Mouse (Mus musculus) liver, adult 2 months (tissue): ENCODE results near the gene Zfp697. TPM values are rescaled to one million over a fixed set of nuclear protein-coding genes. Genes with fewer than 3 reads are reported as not detected.

ENCODE experiments used
- DNase-seq: peaks from one replicate; pipeline ENCODE4 v3.0.0-alpha.2; 2011; ENCODE audit warnings: low read depth, low spot score; ENCODE audit errors: extremely low read depth
- H3K27ac ChIP-seq: fragments of 200-500 bp; replicated peaks from 2 replicates; pipeline ENCODE4 v1.5.1; 2012; ENCODE audit warnings: low read depth, mild to moderate bottlenecking, control low read depth, inconsistent platforms, low read length; ENCODE audit not compliant: insufficient read depth
- H3K27me3 ChIP-seq: fragments of 200-500 bp; 2 replicates; pipeline ENCODE4 v1.6.1; 2012; ENCODE audit warnings: mild to moderate bottlenecking, moderate library complexity, low read length, inconsistent platforms; ENCODE audit not compliant: control insufficient read depth, insufficient read depth
- H3K36me3 ChIP-seq: fragments of 200-500 bp; 2 replicates; pipeline ENCODE4 v1.6.1; 2012; ENCODE audit warnings: low read length, inconsistent platforms; ENCODE audit not compliant: control insufficient read depth, insufficient read depth
- H3K4me1 ChIP-seq: fragments of 200-500 bp; 2 replicates; pipeline ENCODE4 v1.6.1; 2011; ENCODE audit warnings: low read length; ENCODE audit not compliant: control insufficient read depth, insufficient read depth
- H3K4me3 ChIP-seq: fragments of 200-500 bp; 2 replicates; pipeline ENCODE4 v1.5.1; 2011; ENCODE audit warnings: low read depth, mild to moderate bottlenecking, control low read depth, low read length, moderate library complexity; ENCODE audit not compliant: insufficient read depth
- H3K79me2 ChIP-seq: fragments of 200-500 bp; 2 replicates; pipeline ENCODE4 v1.6.1; 2012; ENCODE audit warnings: inconsistent platforms, mild to moderate bottlenecking, low read length, moderate library complexity; ENCODE audit not compliant: control insufficient read depth, insufficient read depth
- H3K9ac ChIP-seq: fragments of 200-500 bp; 2 replicates; pipeline ENCODE4 v1.6.1; 2012; ENCODE audit warnings: low read depth, mild to moderate bottlenecking, control low read depth, inconsistent platforms, low read length
- CTCF ChIP-seq: fragments of 200-500 bp; IDR thresholded peaks from 2 replicates; pipeline ENCODE4 v1.5.1; 2011; ENCODE audit warnings: low read depth, low read length, control low read depth
- POLR2A ChIP-seq: fragments of 200-500 bp; IDR thresholded peaks from 2 replicates; pipeline ENCODE4 v1.6.1; 2011; ENCODE audit warnings: low read length, control low read depth; ENCODE audit not compliant: insufficient read depth; ENCODE audit errors: extremely low read depth
- WGBS: fragments of 180-500 bp; shearing (Covaris S2); methylation state at CpG from one replicate; pipeline ENCODE4 v1.1.7; 2018; 5-methylcytosine and 5-hydroxymethylcytosine counted together
- polyA plus RNA-seq: library from polyadenylated mRNA; depleted of rRNA; stranded (reverse); fragments of >200 nt; gene quantifications from 2 replicates; pipeline ENCODE4 v1.2.3, GENCODE M21; 2012; rRNA removed
- total RNA-seq: library from RNA; depleted of rRNA; stranded (reverse); fragments of >200 nt; gene quantifications from 2 replicates; pipeline ENCODE4 v1.2.3, GENCODE M21; 2014; rRNA removed

Gene Zfp697
- total and polyA plus RNA-seq, 2 experiments: 1.2 to 1.3 TPM

DNA sequence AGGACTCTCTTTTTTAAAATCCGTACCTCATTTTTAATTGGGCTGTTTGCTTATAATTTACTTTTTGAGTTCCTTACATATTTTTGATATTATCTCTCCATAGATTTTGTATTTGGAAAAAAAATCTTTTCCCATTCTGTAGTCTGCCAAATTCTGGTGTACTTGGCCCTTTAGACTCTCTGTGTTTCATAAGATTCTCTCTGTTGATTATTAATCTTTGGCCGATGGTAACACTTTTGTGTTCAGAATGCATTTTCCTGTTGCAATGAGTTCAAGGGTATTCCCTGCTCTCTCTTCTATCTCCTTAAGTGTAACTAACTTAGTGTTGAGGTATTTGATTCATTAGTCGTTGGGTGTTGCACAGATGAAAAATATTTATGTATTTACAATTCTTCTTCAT, 374.6 kb downstream of the Zfp697 start:
- Histone ChIP-seq H3K27me3 (no peaks in the 10 kb centered on the region), H3K36me3 (peaks cover 35% of the 10 kb centered on the region), H3K4me3 (no peak overlapping the region), H3K79me2 (peaks cover 7% of the 10 kb centered on the region; the same call in 1 of the 2 replicates), H3K27ac (no peak overlapping the region), H3K9ac (no peak overlapping the region), H3K4me1 (peaks cover 31% of the 10 kb centered on the region; the same call in 1 of the 2 replicates)
- WGBS: 21% methylated on average over 3 of the region's 3 CpGs
- peak; percentile 95 for DNase-seq
- TF ChIP-seq CTCF: no peak
- TF ChIP-seq POLR2A: no peak

- peak overlapping the region; percentile 68 for H3K27ac ChIP-seq
- no peak overlapping the region; the same call in 1 of the 2 replicates for H3K9ac ChIP-seq
- DNase-seq: peak; percentile 99
- H3K79me2 ChIP-seq: peaks cover 2% of the 10 kb centered on the region; the same call in 1 of the 2 replicates
- peaks cover 8% of the 10 kb centered on the region for H3K36me3 ChIP-seq
- H3K4me1 ChIP-seq: peaks cover 10% of the 10 kb centered on the region
- H3K4me3 ChIP-seq: no peak overlapping the region
- TF ChIP-seq POLR2A (no peak), CTCF (peak; percentile 1; the same call in 1 of the 2 replicates)
- no peaks in the 10 kb centered on the region for H3K27me3 ChIP-seq
These were observed 381.9 kb downstream of the Zfp697 start for GRCm38 (mm10) chr3:98764155-98764554.

- DNase-seq: peak; percentile 95
- Histone ChIP-seq H3K27ac (no peak overlapping the region), H3K36me3 (no peaks in the 10 kb centered on the region), H3K4me3 (no peak overlapping the region), H3K79me2 (no peaks in the 10 kb centered on the region), H3K27me3 (no peaks in the 10 kb centered on the region), H3K4me1 (peaks cover 9% of the 10 kb centered on the region), H3K9ac (no peak overlapping the region)
- TF ChIP-seq POLR2A (no peak), CTCF (no peak)
These were observed 398.7 kb downstream of the Zfp697 start for GRCm38 (mm10) chr3:98780921-98781320.

GRCm38 (mm10) chr3:98782181-98782868, 400.1 kb downstream of the Zfp697 start:
- Histone ChIP-seq H3K79me2 (no peaks in the 10 kb centered on the region), H3K4me1 (peaks cover 14% of the 10 kb centered on the region), H3K27ac (peak overlapping the region; percentile 48; the same call in 1 of the 2 replicates), H3K27me3 (no peaks in the 10 kb centered on the region), H3K9ac (no peak overlapping the region), H3K4me3 (no peak overlapping the region), H3K36me3 (no peaks in the 10 kb centered on the region)
- no peak for TF ChIP-seq CTCF
- TF ChIP-seq POLR2A: no peak
- DNase-seq: peak; percentile 85

DNA sequence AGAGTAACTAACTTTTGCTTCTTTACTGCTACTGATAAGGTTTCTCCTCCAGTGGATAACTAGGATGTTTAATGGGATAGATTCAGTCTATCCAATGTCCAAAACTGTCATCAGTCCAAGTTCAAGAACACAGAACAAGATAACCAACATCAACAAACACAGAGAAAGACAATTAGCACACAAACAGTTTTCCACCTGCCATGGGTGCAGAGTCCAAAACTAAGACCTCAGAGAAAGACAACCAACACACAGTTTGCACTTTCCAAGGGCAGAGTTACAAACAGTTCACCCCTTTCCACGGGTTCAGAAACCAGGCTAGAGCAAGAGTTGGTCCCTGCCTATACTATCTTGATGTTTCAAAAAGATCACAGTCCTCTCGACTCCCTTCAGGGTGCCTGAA, 404.3 kb downstream of the Zfp697 start:
- Histone ChIP-seq H3K36me3 (no peaks in the 10 kb centered on the region), H3K79me2 (no peaks in the 10 kb centered on the region), H3K27ac (peak overlapping the region; percentile 73), H3K4me3 (no peak overlapping the region; the same call in 1 of the 2 replicates), H3K27me3 (no peaks in the 10 kb centered on the region), H3K4me1 (peaks cover 11% of the 10 kb centered on the region), H3K9ac (no peak overlapping the region)
- WGBS: 14% methylated on average over 2 of the region's 2 CpGs
- peak; percentile 97 for DNase-seq
- TF ChIP-seq POLR2A: no peak
- TF ChIP-seq CTCF: no peak

Other genes with a start within 250 kb of the Zfp697 start
- gene Adam30, start 221.8 kb upstream of the Zfp697 start, total RNA-seq: not detected in 2 replicates
- gene Adam30, start 221.8 kb upstream of the Zfp697 start, polyA plus RNA-seq: not detected in 2 replicates
- 0.37 TPM in 1 of 2 replicates, not detected in the other for gene Reg4, start 160.3 kb upstream of the Zfp697 start, total RNA-seq
- gene Reg4, start 160.3 kb upstream of the Zfp697 start, polyA plus RNA-seq: not detected in 2 replicates
- gene Hmgcs2, start 102.0 kb upstream of the Zfp697 start, total RNA-seq: 687 and 765 TPM in 2 replicates
- 1,077 and 1,098 TPM in 2 replicates for gene Hmgcs2, start 102.0 kb upstream of the Zfp697 start, polyA plus RNA-seq
- gene Phgdh, start 42.5 kb upstream of the Zfp697 start, total RNA-seq: 0.92 and 3.2 TPM in 2 replicates
- 0.39 and 0.48 TPM in 2 replicates for gene Phgdh, start 42.5 kb upstream of the Zfp697 start, polyA plus RNA-seq
- gene Gm4450, start 74.7 kb downstream of the Zfp697 start, total RNA-seq: not detected in 2 replicates
- not detected in 2 replicates for gene Gm4450, start 74.7 kb downstream of the Zfp697 start, polyA plus RNA-seq
- 0.13 and 0.37 TPM in 2 replicates for gene Hsd3b4, start 128.1 kb downstream of the Zfp697 start, total RNA-seq
- gene Hsd3b4, start 128.1 kb downstream of the Zfp697 start, polyA plus RNA-seq: not detected in 2 replicates
- 0.13 and 0.37 TPM in 2 replicates for gene Gm10681, start 206.3 kb downstream of the Zfp697 start, total RNA-seq
- gene Gm10681, start 206.3 kb downstream of the Zfp697 start, polyA plus RNA-seq: not detected in 2 replicates
- gene Hsd3b5, start 247.8 kb downstream of the Zfp697 start, total RNA-seq: 2.6 and 20.0 TPM in 2 replicates
- gene Hsd3b5, start 247.8 kb downstream of the Zfp697 start, polyA plus RNA-seq: 2.4 and 24.1 TPM in 2 replicates